Mouse (Mus musculus): Measurements from ENCODE around the gene Tpst2. TPM values are rescaled to one million over a fixed set of nuclear protein-coding genes. Genes with fewer than 3 reads are reported as not detected.

Gene Tpst2
- polyA plus RNA-seq, 1 experiment from 2014 or later, result 34.5 TPM

- Histone ChIP-seq H3K4me1 (replicated peaks) (peaks cover 31% of the 10 kb centered on the region), H3K27me3 (no peaks in the 10 kb centered on the region)
These were observed 43.9 kb downstream of the Tpst2 start for GRCm38 (mm10) chr5:112320379-112320778.

GRCm38 (mm10) chr5:112320936-112321335 is 44.4 kb downstream of the Tpst2 start:
- Histone ChIP-seq H3K27ac (replicated peaks) (no peak overlapping the region), H3K4me3 (replicated peaks) (no peak overlapping the region), H3K4me1 (replicated peaks) (peaks cover 37% of the 10 kb centered on the region), H3K9me3 (replicated peaks) (no peaks in the 10 kb centered on the region), H3K27me3 (no peaks in the 10 kb centered on the region), H3K4me2 (no peak overlapping the region), H3K9ac (no peak overlapping the region), H3K36me3 (replicated peaks) (no peaks in the 10 kb centered on the region; the same call in 1 of the 2 replicates)
- 60% methylated on average over 6 of the region's 6 CpGs for WGBS (ENCODE audit: insufficient replicate concordance)
- ATAC-seq (ENCODE audit: insufficient read depth), result no peak

More at GRCm38 (mm10) chr5:112320379-112320778, 43.9 kb downstream of the Tpst2 start:
- H3K27ac ChIP-seq (replicated peaks), result no peak overlapping the region
- H3K9ac ChIP-seq, result no peak overlapping the region
- no peaks in the 10 kb centered on the region for H3K9me3 ChIP-seq (replicated peaks)
- WGBS (ENCODE audit: insufficient replicate concordance), result 68% methylated on average over 5 of the region's 5 CpGs
- no peak for ATAC-seq (ENCODE audit: insufficient read depth)
- peaks cover 3% of the 10 kb centered on the region; the same call in 1 of the 2 replicates for H3K36me3 ChIP-seq (replicated peaks)
- no peak overlapping the region for H3K4me3 ChIP-seq (replicated peaks)
- no peak overlapping the region for H3K4me2 ChIP-seq

- Histone ChIP-seq H3K27me3 (no peaks in the 10 kb centered on the region), H3K4me1 (replicated peaks) (peaks cover 39% of the 10 kb centered on the region), H3K27ac (replicated peaks) (no peak overlapping the region), H3K4me2 (no peak overlapping the region), H3K4me3 (replicated peaks) (no peak overlapping the region), H3K36me3 (replicated peaks) (no peaks in the 10 kb centered on the region), H3K9ac (no peak overlapping the region), H3K9me3 (replicated peaks) (no peaks in the 10 kb centered on the region)
- 66% methylated on average over 4 of the region's 4 CpGs for WGBS (ENCODE audit: insufficient replicate concordance)
- ATAC-seq (ENCODE audit: insufficient read depth), result no peak
These were observed 44.9 kb downstream of the Tpst2 start for GRCm38 (mm10) chr5:112321376-112321775.

GRCm38 (mm10) chr5:112323246-112323645 is 46.8 kb downstream of the Tpst2 start:
- Histone ChIP-seq H3K9me3 (replicated peaks) (no peaks in the 10 kb centered on the region), H3K27ac (replicated peaks) (no peak overlapping the region), H3K27me3 (no peaks in the 10 kb centered on the region), H3K4me2 (no peak overlapping the region), H3K4me3 (replicated peaks) (no peak overlapping the region), H3K36me3 (replicated peaks) (peaks cover 8% of the 10 kb centered on the region), H3K9ac (no peak overlapping the region), H3K4me1 (replicated peaks) (peaks cover 49% of the 10 kb centered on the region)
- WGBS (ENCODE audit: insufficient replicate concordance), result 80% methylated on average over 6 of the region's 6 CpGs
- no peak for ATAC-seq (ENCODE audit: insufficient read depth)

- H3K4me1 ChIP-seq (replicated peaks), result peaks cover 41% of the 10 kb centered on the region
- peak overlapping the region; percentile 83 for H3K27ac ChIP-seq (replicated peaks)
- peak; percentile 85 for ATAC-seq (ENCODE audit: insufficient read depth)
- H3K36me3 ChIP-seq (replicated peaks), result peaks cover 24% of the 10 kb centered on the region
- H3K27me3 ChIP-seq, result no peaks in the 10 kb centered on the region
- H3K4me2 ChIP-seq, result peak overlapping the region; percentile 86
- peak overlapping the region; percentile 90 for H3K4me3 ChIP-seq (replicated peaks)
- no peaks in the 10 kb centered on the region for H3K9me3 ChIP-seq (replicated peaks)
- H3K9ac ChIP-seq, result peak overlapping the region; percentile 48
- 6% methylated on average over 24 of the region's 24 CpGs for WGBS (ENCODE audit: insufficient replicate concordance)
These were observed 48.4 kb downstream of the Tpst2 start for GRCm38 (mm10) chr5:112324637-112325545.

GRCm38 (mm10) chr5:112325546-112326445 is 49.3 kb downstream of the Tpst2 start, which contains the start of gene Tfip11:
Gene Tfip11 (plus strand): TSS chr5:112326358.
- H3K36me3 ChIP-seq (replicated peaks), result peaks cover 33% of the 10 kb centered on the region
- 4% methylated on average over 48 of the region's 48 CpGs for WGBS (ENCODE audit: insufficient replicate concordance)

GRCm38 (mm10) chr5:112326446-112327009 is 50.0 kb downstream of the Tpst2 start:
- H3K36me3 ChIP-seq (replicated peaks), result peaks cover 41% of the 10 kb centered on the region
- peak overlapping the region; percentile 83 for H3K27ac ChIP-seq (replicated peaks)

More at GRCm38 (mm10) chr5:112325546-112326445, 49.3 kb downstream of the Tpst2 start, which contains the start of gene Tfip11:
- peak within 1 kb of the TSS; percentile 90 for H3K4me3 ChIP-seq (replicated peaks)
- H3K27ac ChIP-seq (replicated peaks), result peak within 1 kb of the TSS; percentile 83
- no peaks in the 10 kb centered on the region for H3K27me3 ChIP-seq
- H3K9ac ChIP-seq, result peak within 1 kb of the TSS; percentile 67
- H3K9me3 ChIP-seq (replicated peaks), result no peaks in the 10 kb centered on the region
- H3K4me1 ChIP-seq (replicated peaks), result peaks cover 39% of the 10 kb centered on the region
- peak within 1 kb of the TSS; percentile 86 for H3K4me2 ChIP-seq
- ATAC-seq (ENCODE audit: insufficient read depth), result peak; percentile 63

GRCm38 (mm10) chr5:112327854-112328253 is 51.4 kb downstream of the Tpst2 start:
- WGBS (ENCODE audit: insufficient replicate concordance), result 86% methylated on average over 15 of the region's 15 CpGs
- ATAC-seq (ENCODE audit: insufficient read depth), result no peak

More at GRCm38 (mm10) chr5:112326446-112327009, 50.0 kb downstream of the Tpst2 start:
- Histone ChIP-seq H3K4me2 (peak overlapping the region; percentile 86), H3K27me3 (no peaks in the 10 kb centered on the region), H3K4me3 (replicated peaks) (peak overlapping the region; percentile 90), H3K9me3 (replicated peaks) (no peaks in the 10 kb centered on the region), H3K4me1 (replicated peaks) (peaks cover 39% of the 10 kb centered on the region), H3K9ac (peak overlapping the region; percentile 67)
- 1% methylated on average over 32 of the region's 33 CpGs for WGBS (ENCODE audit: insufficient replicate concordance)
- peak; percentile 24 for ATAC-seq (ENCODE audit: insufficient read depth)

GRCm38 (mm10) chr5:112329805-112330564 is 53.5 kb downstream of the Tpst2 start:
- no peak overlapping the region for H3K4me3 ChIP-seq (replicated peaks)
- H3K4me1 ChIP-seq (replicated peaks), result peaks cover 28% of the 10 kb centered on the region
- peaks cover 75% of the 10 kb centered on the region for H3K36me3 ChIP-seq (replicated peaks)

More at GRCm38 (mm10) chr5:112327854-112328253, 51.4 kb downstream of the Tpst2 start:
- Histone ChIP-seq H3K4me2 (no peak overlapping the region; the same call in 1 of the 2 replicates), H3K9ac (no peak overlapping the region), H3K27ac (replicated peaks) (no peak overlapping the region), H3K27me3 (no peaks in the 10 kb centered on the region), H3K36me3 (replicated peaks) (peaks cover 54% of the 10 kb centered on the region), H3K9me3 (replicated peaks) (no peaks in the 10 kb centered on the region), H3K4me1 (replicated peaks) (peaks cover 39% of the 10 kb centered on the region), H3K4me3 (replicated peaks) (no peak overlapping the region)

GRCm38 (mm10) chr5:112335473-112335872 is 59.0 kb downstream of the Tpst2 start:
- H3K27ac ChIP-seq (replicated peaks), result no peak overlapping the region
- peaks cover 96% of the 10 kb centered on the region for H3K36me3 ChIP-seq (replicated peaks)
- no peaks in the 10 kb centered on the region for H3K4me1 ChIP-seq (replicated peaks)
- no peak for ATAC-seq (ENCODE audit: insufficient read depth)
- H3K4me2 ChIP-seq, result no peak overlapping the region
- H3K9me3 ChIP-seq (replicated peaks), result no peaks in the 10 kb centered on the region
- H3K4me3 ChIP-seq (replicated peaks), result no peak overlapping the region
- no peaks in the 10 kb centered on the region for H3K27me3 ChIP-seq
- WGBS (ENCODE audit: insufficient replicate concordance), result 47% methylated on average over 2 of the region's 2 CpGs
- no peak overlapping the region for H3K9ac ChIP-seq

More at GRCm38 (mm10) chr5:112329805-112330564, 53.5 kb downstream of the Tpst2 start:
- Histone ChIP-seq H3K27me3 (no peaks in the 10 kb centered on the region), H3K9me3 (replicated peaks) (no peaks in the 10 kb centered on the region), H3K4me2 (no peak overlapping the region), H3K27ac (replicated peaks) (no peak overlapping the region), H3K9ac (no peak overlapping the region)
- no peak for ATAC-seq (ENCODE audit: insufficient read depth)
- WGBS (ENCODE audit: insufficient replicate concordance), result 81% methylated on average over 14 of the region's 14 CpGs

All from liver, embryonic 15.5 days (tissue).